Mouse (Mus musculus): ENCODE results near the gene Inpp4b.

- TF ChIP-seq POLR2A (IDR thresholded peaks at IDR 0.05; ENCODE audit: low read depth, low read length) (no peak), CTCF (IDR thresholded peaks at IDR 0.05; ENCODE audit: borderline replicate concordance, insufficient read depth, low read length) (no peak)
Observed at GRCm38 (mm10) chr8:81996823-81997222, 654.5 kb downstream of the Inpp4b start.

Measured in embryonic fibroblast, embryonic 13.5 days (primary cell).